Mouse (Mus musculus): ENCODE results near the gene Osbpl8. TPM values are rescaled to one million over a fixed set of nuclear protein-coding genes. Genes with fewer than 3 reads are reported as not detected.

The Osbpl8 gene
- polyA plus RNA-seq, 1 experiment from 2014 or later = 2.8 TPM

GRCm38 (mm10) chr10:111275822-111276221 is 111.3 kb downstream of the Osbpl8 start:
- no peak overlapping the region for H3K4me3 ChIP-seq (ENCODE audit: low read depth, low read length)
- no peaks in the 10 kb centered on the region for H3K9me3 ChIP-seq (ENCODE audit: control insufficient read depth)
- H3K4me1 ChIP-seq (replicated peaks; ENCODE audit: control insufficient read depth, insufficient read depth, low read length) = no peaks in the 10 kb centered on the region
- WGBS = 90% methylated on average over 2 of the region's 2 CpGs
- H3K27me3 ChIP-seq (replicated peaks; ENCODE audit: control insufficient read depth, insufficient read depth, low read length) = no peaks in the 10 kb centered on the region
- H3K36me3 ChIP-seq (ENCODE audit: control insufficient read depth, insufficient read depth) = peaks cover 32% of the 10 kb centered on the region
- no peak overlapping the region for H3K9ac ChIP-seq (ENCODE audit: low read depth, low read length)
- no peak for TF ChIP-seq CTCF (IDR thresholded peaks at IDR 0.05; ENCODE audit: low read depth)
- H3K27ac ChIP-seq (ENCODE audit: low read depth, low read length) = no peak overlapping the region
- no peak for ATAC-seq
- H3K4me2 ChIP-seq (replicated peaks; ENCODE audit: low read depth) = no peak overlapping the region

- no peaks in the 10 kb centered on the region for H3K27me3 ChIP-seq (replicated peaks; ENCODE audit: control insufficient read depth, insufficient read depth, low read length)
- no peak overlapping the region for H3K27ac ChIP-seq (ENCODE audit: low read depth, low read length)
- TF ChIP-seq CTCF (IDR thresholded peaks at IDR 0.05; ENCODE audit: low read depth) = no peak
- no peak for ATAC-seq
- no peaks in the 10 kb centered on the region for H3K36me3 ChIP-seq (ENCODE audit: control insufficient read depth, insufficient read depth)
- peak overlapping the region; percentile 68; the same call in 1 of the 2 replicates for H3K4me3 ChIP-seq (ENCODE audit: low read depth, low read length)
- peak overlapping the region; percentile 51; the same call in 1 of the 2 replicates for H3K9ac ChIP-seq (ENCODE audit: low read depth, low read length)
- no peaks in the 10 kb centered on the region; the same call in 1 of the 2 replicates for H3K4me1 ChIP-seq (replicated peaks; ENCODE audit: control insufficient read depth, insufficient read depth, low read length)
- no peaks in the 10 kb centered on the region for H3K9me3 ChIP-seq (ENCODE audit: control insufficient read depth)
- whole genome bisulfite sequencing = 44% methylated on average over 6 of the region's 6 CpGs
- H3K4me2 ChIP-seq (replicated peaks; ENCODE audit: low read depth) = peak overlapping the region; percentile 81
Measured at GRCm38 (mm10) chr10:111297631-111298030, 133.1 kb downstream of the Osbpl8 start.

GRCm38 (mm10) chr10:111298140-111299098 is 133.9 kb downstream of the Osbpl8 start, which contains the start of gene Bbs10:
Gene Bbs10, plus strand, starts transcription at chr10:111298679.
- Histone ChIP-seq H3K4me3 (ENCODE audit: low read depth, low read length) (peak within 1 kb of the TSS; percentile 68), H3K9ac (ENCODE audit: low read depth, low read length) (peak within 1 kb of the TSS; percentile 51; the same call in 1 of the 2 replicates), H3K4me2 (replicated peaks; ENCODE audit: low read depth) (peak within 1 kb of the TSS; percentile 81), H3K36me3 (ENCODE audit: control insufficient read depth, insufficient read depth) (no peaks in the 10 kb centered on the region), H3K9me3 (ENCODE audit: control insufficient read depth) (no peaks in the 10 kb centered on the region), H3K27ac (ENCODE audit: low read depth, low read length) (0 out of 2 replicates have a peak within 1 kb of the TSS, but pooled peaks have one; percentile 41), H3K4me1 (replicated peaks; ENCODE audit: control insufficient read depth, insufficient read depth, low read length) (no peaks in the 10 kb centered on the region; the same call in 1 of the 2 replicates), H3K27me3 (replicated peaks; ENCODE audit: control insufficient read depth, insufficient read depth, low read length) (no peaks in the 10 kb centered on the region)
- peak; percentile 87 for TF ChIP-seq CTCF (IDR thresholded peaks at IDR 0.05; ENCODE audit: low read depth)
- ATAC-seq = peak; percentile 100
- WGBS = 1% methylated on average over 54 of the region's 54 CpGs

GRCm38 (mm10) chr10:111299591-111299990 is 135.0 kb downstream of the Osbpl8 start:
- no peaks in the 10 kb centered on the region for H3K9me3 ChIP-seq (ENCODE audit: control insufficient read depth)
- no peaks in the 10 kb centered on the region for H3K36me3 ChIP-seq (ENCODE audit: control insufficient read depth, insufficient read depth)
- H3K4me3 ChIP-seq (ENCODE audit: low read depth, low read length) = no peak overlapping the region
- no peaks in the 10 kb centered on the region; the same call in 1 of the 2 replicates for H3K4me1 ChIP-seq (replicated peaks; ENCODE audit: control insufficient read depth, insufficient read depth, low read length)
- no peak; the same call in 1 of the 2 replicates for TF ChIP-seq CTCF (IDR thresholded peaks at IDR 0.05; ENCODE audit: low read depth)
- H3K4me2 ChIP-seq (replicated peaks; ENCODE audit: low read depth) = no peak overlapping the region
- WGBS = 80% methylated on average over 6 of the region's 6 CpGs
- H3K27ac ChIP-seq (ENCODE audit: low read depth, low read length) = no peak overlapping the region
- H3K9ac ChIP-seq (ENCODE audit: low read depth, low read length) = no peak overlapping the region
- ATAC-seq = no peak
- no peaks in the 10 kb centered on the region for H3K27me3 ChIP-seq (replicated peaks; ENCODE audit: control insufficient read depth, insufficient read depth, low read length)

- TF ChIP-seq CTCF (IDR thresholded peaks at IDR 0.05; ENCODE audit: low read depth) = no peak
- Histone ChIP-seq H3K36me3 (ENCODE audit: control insufficient read depth, insufficient read depth) (no peaks in the 10 kb centered on the region), H3K27ac (ENCODE audit: low read depth, low read length) (no peak overlapping the region), H3K9ac (ENCODE audit: low read depth, low read length) (no peak overlapping the region), H3K4me1 (replicated peaks; ENCODE audit: control insufficient read depth, insufficient read depth, low read length) (no peaks in the 10 kb centered on the region; the same call in 1 of the 2 replicates), H3K9me3 (ENCODE audit: control insufficient read depth) (no peaks in the 10 kb centered on the region), H3K27me3 (replicated peaks; ENCODE audit: control insufficient read depth, insufficient read depth, low read length) (no peaks in the 10 kb centered on the region), H3K4me2 (replicated peaks; ENCODE audit: low read depth) (no peak overlapping the region), H3K4me3 (ENCODE audit: low read depth, low read length) (no peak overlapping the region)
- WGBS = 92% methylated on average over 5 of the region's 5 CpGs
- ATAC-seq = no peak
Measured at GRCm38 (mm10) chr10:111301041-111301440, 136.5 kb downstream of the Osbpl8 start.

- H3K4me1 ChIP-seq (replicated peaks; ENCODE audit: control insufficient read depth, insufficient read depth, low read length) = no peaks in the 10 kb centered on the region; the same call in 1 of the 2 replicates
- no peaks in the 10 kb centered on the region for H3K9me3 ChIP-seq (ENCODE audit: control insufficient read depth)
- no peaks in the 10 kb centered on the region for H3K27me3 ChIP-seq (replicated peaks; ENCODE audit: control insufficient read depth, insufficient read depth, low read length)
- no peak for ATAC-seq
- no peak for TF ChIP-seq CTCF (IDR thresholded peaks at IDR 0.05; ENCODE audit: low read depth)
- no peak overlapping the region for H3K4me3 ChIP-seq (ENCODE audit: low read depth, low read length)
- H3K9ac ChIP-seq (ENCODE audit: low read depth, low read length) = no peak overlapping the region
- no peak overlapping the region for H3K4me2 ChIP-seq (replicated peaks; ENCODE audit: low read depth)
- WGBS = 85% methylated on average over 6 of the region's 6 CpGs
- H3K27ac ChIP-seq (ENCODE audit: low read depth, low read length) = no peak overlapping the region
- H3K36me3 ChIP-seq (ENCODE audit: control insufficient read depth, insufficient read depth) = no peaks in the 10 kb centered on the region
Measured at GRCm38 (mm10) chr10:111302486-111302885, 137.9 kb downstream of the Osbpl8 start.
